Comparison of ENCODE assay signal across 10 mouse cellular contexts in the genomic region with DNA sequence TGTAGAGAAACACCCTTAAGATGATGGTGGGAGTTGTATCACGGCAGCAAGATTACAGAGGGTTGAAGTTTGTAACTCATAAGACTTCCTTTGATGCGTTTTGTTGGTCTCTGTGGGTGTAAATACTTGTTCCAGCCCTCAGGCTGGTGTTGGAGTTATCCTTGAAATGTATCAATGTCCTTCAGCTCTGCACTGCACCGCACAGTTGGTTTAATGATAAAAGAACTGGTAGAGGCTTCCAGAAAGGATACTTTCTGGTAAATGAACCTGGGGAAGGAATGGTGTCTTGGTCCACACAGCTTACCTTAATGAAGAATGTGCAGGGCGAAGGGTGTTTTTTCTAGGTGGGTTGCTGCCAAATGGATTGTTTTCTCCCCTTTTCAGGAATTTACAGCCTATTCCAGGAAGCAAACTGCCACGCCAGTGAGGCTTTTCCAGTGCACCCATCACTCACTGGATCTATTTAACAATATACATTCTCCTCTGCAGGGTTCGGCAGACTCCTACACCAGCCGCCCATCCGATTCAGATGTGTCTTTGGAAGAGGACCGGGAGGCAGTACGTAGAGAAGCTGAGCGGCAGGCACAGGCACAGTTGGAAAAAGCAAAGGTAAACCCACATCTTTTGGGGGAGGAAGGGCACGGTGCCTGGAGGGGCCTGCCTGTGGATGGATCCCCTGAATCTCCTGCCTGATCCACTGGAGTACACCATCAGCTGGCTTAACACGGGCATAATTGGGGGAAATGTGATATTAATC.
A peak's percentile ranks its signal among the peaks of the same experiment; 100 is the strongest.
DNase-seq lines count a peak whose midpoint lies in the region; ATAC-seq and TF ChIP-seq lines count a peak whose summit lies in the region.
"Had no signal": no experiment of that assay in that cellular context is flagged by ENCODE, and none has a peak within 500 bp of the region (broad histone marks: within the 10 kb centered on the region; RNA-seq: fewer than 3 reads in every experiment).

No protein-coding gene starts in this region.

- peaks cover 12% of the 10 kb centered on the region for H3K4me1 ChIP-seq in forebrain, embryonic 15.5 days
- H3K4me1 ChIP-seq in intestine, postnatal 0 days (replicated peaks; ENCODE audit: control insufficient read depth, insufficient read depth, low read length) = peaks cover 2% of the 10 kb centered on the region; the same call in 1 of the 2 replicates
- H3K4me1 ChIP-seq: stomach, embryonic 15.5 days had no signal

- no peaks in the 10 kb centered on the region for H3K9me3 ChIP-seq in forebrain, embryonic 15.5 days
- H3K9me3 ChIP-seq in intestine, postnatal 0 days (ENCODE audit: control insufficient read depth) = no peaks in the 10 kb centered on the region
- H3K9me3 ChIP-seq: megakaryocyte, embryonic 14.5 days; stomach, embryonic 15.5 days had no signal

- 46% methylated on average over 13 of the region's 13 CpGs for WGBS in forebrain, embryonic 15.5 days
- 45% methylated on average over 13 of the region's 13 CpGs for WGBS in intestine, postnatal 0 days

- H3K27ac ChIP-seq in forebrain, embryonic 15.5 days (replicated peaks) = peak overlapping the region; percentile 44; the same call in 1 of the 2 replicates
- H3K27ac ChIP-seq in intestine, postnatal 0 days (ENCODE audit: low read depth, low read length) = no peak overlapping the region
- H3K27ac ChIP-seq: stomach, embryonic 15.5 days had no signal

- H3K4me3 ChIP-seq in forebrain, embryonic 15.5 days = peak overlapping the region; percentile 35
- H3K4me3 ChIP-seq in intestine, postnatal 0 days (ENCODE audit: low read depth, low read length) = peak overlapping the region; percentile 26; the same call in 1 of the 2 replicates
- H3K4me3 ChIP-seq: megakaryocyte, embryonic 14.5 days had no signal

- no peaks in the 10 kb centered on the region for H3K36me3 ChIP-seq in forebrain, embryonic 15.5 days
- no peaks in the 10 kb centered on the region for H3K36me3 ChIP-seq in intestine, postnatal 0 days (ENCODE audit: control insufficient read depth, insufficient read depth)
- H3K36me3 ChIP-seq: stomach, embryonic 15.5 days had no signal

- peak; percentile 25 to 26 for DNase-seq in left cerebral cortex, adult 8-10 months (ENCODE audit: low spot score in 2 of 2)
- no peak for DNase-seq in left cerebral cortex, adult 11 months (ENCODE audit: low spot score)
- peak; percentile 40 to 46 for DNase-seq in right cerebral cortex, adult 2 months (ENCODE audit: low spot score in 2 of 2)
- DNase-seq in adrenal gland, postnatal 14 days = no peak
- DNase-seq: kidney, adult 11 months had no signal

- no peak for ATAC-seq in forebrain, embryonic 15.5 days (replicated peaks)
- no peak for ATAC-seq in intestine, postnatal 0 days
- ATAC-seq in megakaryocyte, adult 5-6 weeks (ENCODE audit: poor library complexity, severe bottlenecking) = no peak

- TF ChIP-seq CTCF in intestine, postnatal 0 days (IDR thresholded peaks at IDR 0.05; ENCODE audit: low read depth) = no peak

- 0 out of 2 replicates have a peak overlapping the region, but pooled peaks have one; percentile 7 for H3K9ac ChIP-seq in forebrain, embryonic 15.5 days (replicated peaks)
- H3K9ac ChIP-seq in intestine, postnatal 0 days (ENCODE audit: low read depth, low read length) = no peak overlapping the region
- H3K9ac ChIP-seq: stomach, embryonic 15.5 days had no signal

- H3K27me3 ChIP-seq in forebrain, embryonic 15.5 days = no peaks in the 10 kb centered on the region
- H3K27me3 ChIP-seq in intestine, postnatal 0 days (replicated peaks; ENCODE audit: control insufficient read depth, insufficient read depth, low read length) = no peaks in the 10 kb centered on the region
- H3K27me3 ChIP-seq: megakaryocyte, embryonic 14.5 days; stomach, embryonic 15.5 days had no signal

- H3K4me2 ChIP-seq in forebrain, embryonic 15.5 days (replicated peaks) = peak overlapping the region; percentile 45
- H3K4me2 ChIP-seq in intestine, postnatal 0 days (replicated peaks; ENCODE audit: low read depth) = peak overlapping the region; percentile 60; the same call in 1 of the 2 replicates

Comparison
In these comparisons a context has a peak if more than half of its experiments do, and no peak if none do; other contexts are left out.
1. DNase-seq: peak in left cerebral cortex, adult 8-10 months (2 of 2) and right cerebral cortex, adult 2 months (2 of 2); none in left cerebral cortex, adult 11 months (single experiment) and adrenal gland, postnatal 14 days (single experiment).